Mouse (Mus musculus) heart, embryonic 10.5 days (tissue): Measurements from ENCODE around the gene Emb. TPM values are rescaled to one million over a fixed set of nuclear protein-coding genes. Genes with fewer than 3 reads are reported as not detected.

Experiments used
- DNase-seq: peaks from one replicate; pipeline ENCODE4 v3.0.0-alpha.2; 2017; ENCODE audit warnings: low spot score
- H3K27ac ChIP-seq: fragments of 300-500 bp; sonication (generic); 2 replicates; pipeline ENCODE4 v1.5.1; 2016; ENCODE audit warnings: mild to moderate bottlenecking
- H3K27me3 ChIP-seq: fragments of 300-500 bp; sonication (generic); 2 replicates; pipeline ENCODE4 v1.6.1; 2016; ENCODE audit warnings: mild to moderate bottlenecking; ENCODE audit not compliant: poor library complexity, insufficient read depth, severe bottlenecking
- H3K36me3 ChIP-seq: fragments of 300-500 bp; sonication (generic); 2 replicates; pipeline ENCODE4 v1.6.1; 2016; ENCODE audit warnings: mild to moderate bottlenecking, moderate library complexity
- H3K4me1 ChIP-seq: fragments of 300-500 bp; sonication (generic); 2 replicates; pipeline ENCODE4 v1.6.1; 2016; ENCODE audit warnings: mild to moderate bottlenecking
- H3K4me3 ChIP-seq: fragments of 300-500 bp; sonication (generic); 2 replicates; pipeline ENCODE4 v1.5.1; 2016; ENCODE audit warnings: mild to moderate bottlenecking, moderate library complexity
- H3K9me3 ChIP-seq: fragments of 300-500 bp; sonication (generic); 2 replicates; pipeline ENCODE4 v1.6.1; 2016; ENCODE audit warnings: mild to moderate bottlenecking, moderate library complexity
- WGBS: fragments of 180-500 bp; shearing (Covaris S2); methylation state at CpG from one replicate; pipeline ENCODE4 v1.1.7; 2016; 5-methylcytosine and 5-hydroxymethylcytosine counted together
- polyA plus RNA-seq: library from polyadenylated mRNA; unstranded; fragments of >200 nt; fragmentation: Nextera tagmentation; extraction: Ambion mirVana; gene quantifications from 2 replicates; pipeline ENCODE4 v1.2.1, GENCODE M21; 2016

The Emb gene
- polyA plus RNA-seq, 1 experiment from 2014 or later: 44.9 TPM

DNA sequence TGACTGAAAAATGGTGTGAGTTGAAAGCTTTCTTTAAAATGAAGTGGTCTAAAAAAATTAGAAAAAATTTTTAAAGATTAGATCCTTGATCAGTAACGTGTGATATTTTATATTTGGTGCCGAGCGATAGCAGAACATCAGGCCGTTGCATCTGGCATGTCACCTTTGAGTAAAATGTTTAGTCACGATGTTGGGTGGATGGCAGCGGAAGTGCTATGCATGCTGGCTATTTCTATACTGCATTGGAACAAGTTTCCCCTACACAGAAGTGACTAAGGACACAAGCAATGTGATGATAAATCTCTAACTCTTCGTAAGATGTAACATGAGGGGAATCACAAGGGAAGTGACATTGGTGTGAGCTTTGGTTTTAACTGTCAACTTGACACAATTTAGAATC is 3.7 kb upstream of the Emb start:
- H3K27ac ChIP-seq: no peak overlapping the region
- peaks cover 6% of the 10 kb centered on the region for H3K4me1 ChIP-seq
- no peaks in the 10 kb centered on the region for H3K27me3 ChIP-seq
- no peaks in the 10 kb centered on the region for H3K9me3 ChIP-seq
- H3K36me3 ChIP-seq: no peaks in the 10 kb centered on the region
- DNase-seq: no peak
- 91% methylated on average over 7 of the region's 7 CpGs for WGBS
- H3K4me3 ChIP-seq: no peak overlapping the region

DNA sequence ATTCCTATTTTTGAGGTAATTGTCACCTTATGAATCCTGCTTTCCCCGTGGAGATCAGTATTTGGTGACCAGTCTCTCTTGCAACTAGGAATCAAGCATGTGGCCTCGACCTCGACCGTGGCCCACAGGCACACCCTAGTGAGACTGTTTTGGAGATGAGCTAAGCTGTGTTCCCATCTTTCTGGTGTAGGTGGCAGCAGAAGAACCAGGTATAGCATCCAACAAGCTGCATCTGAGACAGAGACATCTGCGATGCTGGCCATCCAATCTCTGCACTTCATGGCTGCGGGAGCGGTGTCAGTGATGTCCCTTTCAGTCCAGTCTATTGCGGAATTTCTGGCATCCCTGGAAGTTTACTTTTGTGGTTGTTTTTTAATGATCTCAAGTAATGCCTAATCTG is 2.3 kb upstream of the Emb start:
- Histone ChIP-seq H3K4me1 (peaks cover 6% of the 10 kb centered on the region), H3K36me3 (no peaks in the 10 kb centered on the region), H3K9me3 (no peaks in the 10 kb centered on the region), H3K27ac (no peak overlapping the region), H3K27me3 (no peaks in the 10 kb centered on the region), H3K4me3 (no peak overlapping the region)
- whole genome bisulfite sequencing: 89% methylated on average over 8 of the region's 8 CpGs
- DNase-seq: no peak

DNA sequence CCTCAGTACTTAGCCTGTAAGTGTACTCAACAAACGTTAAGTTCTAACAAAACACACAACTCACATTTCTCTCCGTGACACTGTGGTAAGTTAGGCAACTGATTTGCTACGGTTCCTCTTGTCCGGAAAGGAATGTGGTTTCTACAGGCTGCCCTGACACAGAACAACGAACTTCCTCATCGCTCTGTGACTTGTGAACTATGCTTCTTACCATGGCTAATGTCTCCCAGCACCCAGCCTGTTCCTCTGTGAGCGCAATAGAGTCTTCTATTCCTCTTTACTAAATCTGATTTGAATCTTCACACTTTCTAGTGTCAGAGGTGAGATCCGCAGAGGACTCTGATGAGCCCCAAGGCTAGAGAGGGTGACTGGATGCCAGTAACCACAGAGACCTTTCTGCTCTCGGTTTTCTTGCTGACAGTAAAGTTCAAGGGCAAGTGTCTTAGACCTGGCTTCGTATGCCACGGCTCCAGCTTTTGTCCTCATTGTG is 3.1 kb downstream of the Emb start:
- no peak overlapping the region for H3K4me3 ChIP-seq
- no peak overlapping the region for H3K27ac ChIP-seq
- no peak for DNase-seq

DNA sequence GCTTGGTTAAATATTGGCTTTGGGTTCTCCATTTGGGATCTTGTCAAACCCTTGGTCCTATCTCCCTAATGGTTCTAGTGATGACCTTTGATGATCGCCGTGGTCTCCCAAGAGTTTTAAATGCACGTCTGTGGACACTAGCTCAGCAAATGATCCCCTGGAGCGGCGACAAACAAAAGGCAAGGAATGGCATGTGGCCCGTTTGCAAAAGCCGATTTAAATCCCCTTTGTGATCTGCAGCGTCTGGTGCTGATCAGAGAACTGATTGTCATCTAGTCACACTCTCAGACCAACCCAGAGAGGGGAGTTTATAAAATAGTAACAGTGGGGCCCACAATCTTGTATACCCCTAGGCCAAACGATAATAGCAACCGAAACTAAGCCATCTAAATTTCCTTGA is 7.1 kb downstream of the Emb start:
- WGBS: 17% methylated on average over 10 of the region's 10 CpGs
- DNase-seq: no peak
- no peak overlapping the region for H3K27ac ChIP-seq

More for the DNA sequence above, 3.1 kb downstream of the Emb start:
- Histone ChIP-seq H3K27me3 (no peaks in the 10 kb centered on the region), H3K4me1 (peaks cover 10% of the 10 kb centered on the region), H3K36me3 (no peaks in the 10 kb centered on the region), H3K9me3 (no peaks in the 10 kb centered on the region)
- WGBS: 61% methylated on average over 11 of the region's 11 CpGs

DNA sequence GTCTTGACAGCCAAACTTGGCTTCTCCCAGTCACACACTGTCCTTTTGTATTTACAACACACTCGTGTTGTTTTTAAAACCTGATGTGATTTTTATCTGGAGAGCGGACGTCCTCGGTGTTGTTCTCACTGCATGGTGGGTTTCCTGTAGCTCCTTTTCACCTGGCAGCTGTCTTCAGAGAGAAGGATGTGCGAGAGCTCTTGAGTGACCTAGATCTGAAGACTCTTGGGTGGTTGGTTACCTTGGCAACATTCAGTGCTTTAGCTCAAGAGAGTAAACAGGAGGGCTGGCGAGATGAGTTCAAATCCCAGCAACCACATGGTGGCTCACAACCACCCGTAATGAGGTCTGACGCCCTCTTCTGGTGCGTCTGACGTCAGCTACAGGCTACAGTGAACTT is 7.8 kb downstream of the Emb start:
- H3K36me3 ChIP-seq: no peaks in the 10 kb centered on the region
- no peaks in the 10 kb centered on the region for H3K27me3 ChIP-seq
- DNase-seq: no peak
- H3K27ac ChIP-seq: no peak overlapping the region
- H3K4me3 ChIP-seq: no peak overlapping the region
- H3K9me3 ChIP-seq: no peaks in the 10 kb centered on the region
- peaks cover 14% of the 10 kb centered on the region; the same call in 1 of the 2 replicates for H3K4me1 ChIP-seq
- 19% methylated on average over 10 of the region's 10 CpGs for WGBS

More for the DNA sequence above, 7.1 kb downstream of the Emb start:
- Histone ChIP-seq H3K4me3 (no peak overlapping the region), H3K27me3 (no peaks in the 10 kb centered on the region), H3K36me3 (no peaks in the 10 kb centered on the region), H3K4me1 (peaks cover 10% of the 10 kb centered on the region; the same call in 1 of the 2 replicates), H3K9me3 (no peaks in the 10 kb centered on the region)

DNA sequence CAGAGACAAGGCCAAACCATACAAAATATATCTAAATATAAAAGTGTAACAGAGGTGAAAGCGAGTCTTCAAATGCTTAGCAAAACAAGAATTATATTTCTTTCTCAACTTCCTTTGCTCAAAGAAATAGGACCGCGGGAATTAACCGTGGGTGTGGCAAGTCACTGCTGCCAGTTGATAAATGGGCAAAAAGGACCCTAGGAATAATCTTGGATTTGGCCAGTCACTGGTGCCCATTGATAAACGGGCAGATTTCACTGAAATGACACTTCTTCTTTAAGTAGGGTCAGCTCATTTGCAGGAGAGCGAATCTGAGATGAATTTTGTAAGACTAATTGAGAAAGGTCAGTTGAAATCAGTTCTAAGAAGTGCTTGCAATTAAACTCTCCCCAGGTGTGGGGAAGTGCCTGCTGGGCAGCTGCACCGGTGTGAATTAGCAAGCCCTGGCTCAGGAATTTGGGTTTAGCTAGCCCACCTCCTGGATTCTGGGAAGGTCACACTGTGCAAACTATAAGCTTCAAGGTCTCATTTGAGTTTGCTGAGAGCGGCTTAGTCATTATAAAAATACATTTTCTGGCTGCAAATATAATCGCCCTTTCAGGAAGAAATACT is 8.5 kb downstream of the Emb start:
- no peak for DNase-seq
- WGBS: 20% methylated on average over 9 of the region's 9 CpGs
- no peak overlapping the region for H3K27ac ChIP-seq
- no peaks in the 10 kb centered on the region for H3K9me3 ChIP-seq
- no peak overlapping the region for H3K4me3 ChIP-seq
- no peaks in the 10 kb centered on the region for H3K36me3 ChIP-seq
- no peaks in the 10 kb centered on the region for H3K27me3 ChIP-seq
- H3K4me1 ChIP-seq: peaks cover 14% of the 10 kb centered on the region

DNA sequence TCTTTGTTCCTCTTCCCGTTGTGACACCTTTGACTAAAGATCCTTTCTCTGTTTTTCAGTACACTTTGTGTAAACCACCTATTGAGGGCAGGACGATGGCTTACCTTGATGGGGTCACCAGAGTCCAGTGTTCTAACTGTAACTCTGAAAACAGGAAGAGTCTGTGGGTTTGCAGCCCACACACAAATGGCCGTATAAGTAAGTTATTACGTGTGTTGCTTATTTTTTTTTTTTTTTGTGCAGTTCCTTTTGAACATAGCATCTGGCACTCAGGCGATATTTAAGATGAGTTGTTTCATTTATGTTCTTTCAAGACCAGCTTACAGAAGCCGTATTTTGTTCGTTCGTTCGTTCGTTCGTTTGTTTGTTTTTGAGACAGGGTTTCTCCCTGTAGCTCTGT is 9.3 kb downstream of the Emb start:
- 55% methylated on average over 11 of the region's 11 CpGs for WGBS
- Histone ChIP-seq H3K4me1 (peaks cover 18% of the 10 kb centered on the region), H3K27ac (no peak overlapping the region), H3K27me3 (no peaks in the 10 kb centered on the region), H3K9me3 (no peaks in the 10 kb centered on the region), H3K36me3 (no peaks in the 10 kb centered on the region), H3K4me3 (no peak overlapping the region)
- no peak for DNase-seq

DNA sequence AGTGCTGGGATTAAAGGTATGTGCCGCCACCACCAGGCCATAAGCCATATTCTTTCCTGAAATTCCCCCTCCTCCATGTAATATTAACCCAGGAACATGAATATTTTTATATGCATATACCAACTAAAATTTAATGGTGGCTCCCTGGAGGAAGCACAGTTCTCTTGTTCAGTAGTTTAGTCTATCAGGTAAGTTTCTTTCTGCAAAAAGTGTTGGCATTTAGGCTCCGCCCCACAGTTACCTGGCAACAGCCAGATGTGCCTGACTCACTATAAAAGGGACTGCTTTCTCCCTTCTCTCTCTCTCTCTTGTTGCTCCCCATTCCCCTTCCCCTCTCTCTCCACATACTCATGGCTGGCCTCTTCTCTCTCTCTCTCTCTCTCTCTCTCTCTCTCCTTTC is 9.8 kb downstream of the Emb start:
- DNase-seq: no peak
- Histone ChIP-seq H3K9me3 (no peaks in the 10 kb centered on the region), H3K27ac (no peak overlapping the region), H3K36me3 (no peaks in the 10 kb centered on the region), H3K4me1 (peaks cover 18% of the 10 kb centered on the region), H3K27me3 (no peaks in the 10 kb centered on the region), H3K4me3 (no peak overlapping the region)
- 70% methylated on average over 2 of the region's 2 CpGs for WGBS

DNA sequence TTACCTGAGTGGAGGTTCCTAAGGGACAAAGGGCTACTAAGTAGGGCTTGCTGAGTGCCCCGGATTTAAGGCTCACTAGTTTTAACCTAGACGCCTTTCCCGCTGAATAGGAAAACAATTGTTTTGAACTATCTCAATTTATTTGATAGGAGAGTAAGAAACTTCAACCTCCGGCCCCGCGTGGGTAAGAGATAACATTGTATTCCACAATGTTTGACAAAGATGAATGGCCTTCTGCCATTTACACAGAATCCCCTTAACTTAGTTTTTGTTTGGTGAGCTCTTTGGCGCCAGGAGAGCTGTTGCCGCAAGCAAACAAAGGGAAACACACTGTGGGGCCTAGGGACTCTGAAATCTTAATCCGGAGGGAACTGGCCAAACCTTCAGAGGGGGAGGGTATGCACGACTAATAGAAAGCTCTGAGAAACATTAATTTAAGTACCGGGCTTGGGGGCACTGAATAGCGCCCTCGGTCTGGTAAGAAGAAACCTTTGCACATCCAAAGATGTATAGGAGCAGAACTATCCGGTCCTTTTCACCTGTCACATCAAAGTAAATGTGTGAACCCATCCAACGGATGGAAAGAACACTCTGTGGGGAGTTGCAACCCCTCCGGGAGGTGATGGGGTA is 11.7 kb downstream of the Emb start:
- no peaks in the 10 kb centered on the region for H3K27me3 ChIP-seq
- no peaks in the 10 kb centered on the region for H3K9me3 ChIP-seq
- H3K4me1 ChIP-seq: peaks cover 18% of the 10 kb centered on the region
- H3K4me3 ChIP-seq: peak overlapping the region; percentile 85
- no peak for DNase-seq
- H3K36me3 ChIP-seq: no peaks in the 10 kb centered on the region
- WGBS: 4% methylated on average over 16 of the region's 16 CpGs
- peak overlapping the region; percentile 94 for H3K27ac ChIP-seq

DNA sequence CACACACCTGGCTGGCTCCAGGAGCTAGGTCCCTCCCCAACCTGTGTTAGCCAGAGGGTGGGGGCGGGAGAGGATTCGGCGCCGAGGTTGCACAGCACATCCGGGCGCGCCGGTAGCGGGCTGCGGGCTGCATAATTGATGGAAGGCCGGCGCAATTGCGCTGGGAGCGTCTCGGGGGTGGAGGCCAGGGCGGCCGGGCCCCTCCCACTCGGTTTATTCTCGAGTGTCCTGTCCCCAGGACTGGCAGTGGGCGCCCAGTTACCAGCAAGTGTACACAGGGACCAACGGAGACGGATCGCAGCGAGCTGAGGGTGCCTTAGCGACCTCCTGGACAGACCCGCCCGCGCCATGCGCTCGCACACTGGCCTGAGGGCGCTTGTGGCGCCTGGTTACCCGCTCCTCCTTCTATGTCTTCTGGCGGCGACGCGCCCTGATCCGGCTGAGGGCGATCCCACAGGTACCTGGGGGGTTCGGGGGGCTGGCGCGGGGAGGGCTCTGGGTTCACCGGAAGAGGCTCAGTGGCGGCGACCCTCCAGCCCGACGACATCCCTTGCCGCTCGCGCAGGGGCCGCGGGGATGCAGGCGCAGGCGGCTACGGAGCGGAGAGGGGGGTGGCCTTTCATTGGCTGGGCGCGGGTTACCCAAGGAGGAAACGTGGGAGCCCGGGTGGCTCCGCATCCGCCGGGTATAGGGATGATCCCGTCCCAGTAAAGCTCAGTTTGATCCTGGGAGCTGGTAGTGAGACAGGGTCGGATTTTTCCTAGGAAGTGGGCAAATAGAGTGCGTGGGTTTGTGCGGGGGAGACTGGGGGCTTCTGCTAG is 12.4 kb downstream of the Emb start, which contains the start of gene Gm17509:
TSS of gene Gm17509 (minus strand) at position 575 of the 821 bp plus-strand sequence.
- Histone ChIP-seq H3K4me1 (peaks cover 18% of the 10 kb centered on the region), H3K9me3 (no peaks in the 10 kb centered on the region), H3K27me3 (no peaks in the 10 kb centered on the region), H3K36me3 (no peaks in the 10 kb centered on the region), H3K27ac (peak within 1 kb of the TSS; percentile 94), H3K4me3 (peak within 1 kb of the TSS; percentile 85)
- DNase-seq: peak; percentile 83
- WGBS: under 1% methylated on average over 67 of the region's 67 CpGs

DNA sequence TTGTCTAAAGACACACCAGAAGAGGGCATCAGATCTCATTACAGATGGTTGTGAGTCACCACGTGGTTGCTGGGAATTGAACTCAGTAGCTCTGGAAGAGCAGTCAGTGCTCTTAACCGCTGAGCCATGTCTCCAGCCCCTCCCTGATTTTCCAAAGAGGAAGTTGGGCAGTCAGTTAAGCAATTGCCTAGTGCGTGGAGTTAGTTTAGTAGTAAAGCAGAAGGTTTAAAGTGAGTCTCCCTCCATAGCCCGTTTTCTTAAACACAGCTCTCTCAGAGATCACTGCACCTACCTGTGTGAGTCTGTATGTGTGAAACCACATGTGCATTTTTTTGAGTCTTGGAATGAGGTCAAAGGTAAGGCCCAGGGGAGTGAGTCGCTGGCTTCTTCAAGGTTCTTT is 14.8 kb downstream of the Emb start:
- Histone ChIP-seq H3K36me3 (no peaks in the 10 kb centered on the region), H3K4me1 (peaks cover 18% of the 10 kb centered on the region), H3K27ac (no peak overlapping the region), H3K27me3 (no peaks in the 10 kb centered on the region), H3K4me3 (no peak overlapping the region), H3K9me3 (no peaks in the 10 kb centered on the region)
- WGBS: 44% methylated on average over 5 of the region's 5 CpGs
- DNase-seq: no peak

DNA sequence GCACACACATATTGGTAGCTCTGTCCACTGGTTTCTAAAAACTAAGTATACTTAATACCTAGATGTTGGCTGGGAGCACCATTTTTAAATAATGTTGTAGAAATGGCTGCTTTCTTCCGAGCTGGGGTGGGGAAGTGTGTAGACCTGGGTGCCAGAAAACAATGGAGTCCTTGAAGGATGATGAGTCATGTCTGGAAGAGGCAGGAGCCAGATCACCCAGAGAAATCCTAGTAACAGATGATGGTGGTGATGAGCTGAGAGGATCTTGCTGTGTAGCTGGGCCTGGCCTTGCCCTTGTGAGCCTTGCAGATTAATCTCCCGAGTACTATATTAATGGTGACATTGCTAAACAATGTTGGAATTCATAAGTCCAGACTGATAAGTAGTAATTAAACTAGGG is 16.6 kb downstream of the Emb start:
- no peak for DNase-seq
- Histone ChIP-seq H3K27me3 (no peaks in the 10 kb centered on the region), H3K27ac (no peak overlapping the region), H3K36me3 (no peaks in the 10 kb centered on the region), H3K4me3 (no peak overlapping the region), H3K4me1 (peaks cover 17% of the 10 kb centered on the region), H3K9me3 (no peaks in the 10 kb centered on the region)
- 61% methylated on average over 2 of the region's 2 CpGs for WGBS

DNA sequence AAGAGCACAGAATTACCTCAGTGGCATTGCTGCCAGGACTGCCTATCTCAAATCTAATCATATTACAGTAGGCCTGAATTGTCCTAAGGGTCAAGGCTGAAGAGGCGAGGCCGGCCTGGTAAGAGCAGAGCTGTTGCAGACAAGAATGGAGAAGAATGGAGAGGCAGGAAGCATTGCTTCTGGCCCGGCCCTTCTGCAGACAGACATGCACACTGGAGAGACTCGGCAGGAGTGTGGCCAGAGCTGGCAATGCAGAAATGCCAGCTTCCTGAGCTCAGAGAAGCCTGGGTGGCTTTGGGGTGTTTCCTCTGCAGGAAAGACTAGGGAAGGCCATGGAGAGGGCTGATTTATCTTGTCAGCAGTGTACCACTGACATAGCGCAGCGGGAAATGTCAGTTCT is 17.2 kb downstream of the Emb start:
- no peak overlapping the region for H3K4me3 ChIP-seq
- 55% methylated on average over 6 of the region's 6 CpGs for whole genome bisulfite sequencing
- no peak for DNase-seq
- peaks cover 10% of the 10 kb centered on the region for H3K4me1 ChIP-seq
- H3K36me3 ChIP-seq: no peaks in the 10 kb centered on the region
- no peaks in the 10 kb centered on the region for H3K27me3 ChIP-seq
- H3K27ac ChIP-seq: no peak overlapping the region
- no peaks in the 10 kb centered on the region for H3K9me3 ChIP-seq
